Mouse (Mus musculus) kidney, postnatal 0 days (tissue): ENCODE data around the gene Chst8. TPM values are rescaled to one million over a fixed set of nuclear protein-coding genes. Genes with fewer than 3 reads are reported as not detected.

ENCODE experiments used
- ATAC-seq: fragments of 200-750 bp; cut with Nextera tagmentation; replicated peaks from 2 replicates; pipeline ENCODE4 v1.8.0; 2017; ENCODE audit warnings: low read depth, moderate number of reproducible peaks, moderate TSS enrichment, moderate library complexity; ENCODE audit not compliant: low FRiP score
- DNase-seq: peaks from one replicate; pipeline ENCODE4 v3.0.0-alpha.2; 2016; ENCODE audit warnings: low spot score
- H3K27ac ChIP-seq: fragments of 300-500 bp; sonication (generic); 2 replicates; pipeline ENCODE4 v1.5.1; 2014; ENCODE audit warnings: mild to moderate bottlenecking
- H3K27me3 ChIP-seq: fragments of 300-500 bp; sonication (generic); 2 replicates; pipeline ENCODE4 v1.6.1; 2014; ENCODE audit warnings: low read length, mixed read lengths; ENCODE audit not compliant: insufficient read depth
- H3K36me3 ChIP-seq: fragments of 300-500 bp; sonication (generic); 2 replicates; pipeline ENCODE4 v1.6.1; 2014; ENCODE audit warnings: low read length, mixed read lengths; ENCODE audit not compliant: insufficient read depth
- H3K4me1 ChIP-seq: fragments of 300-500 bp; sonication (generic); replicated peaks from 2 replicates; pipeline ENCODE4 v1.6.1; 2014; ENCODE audit warnings: antibody characterized with exemption, low read length, mixed read lengths; ENCODE audit not compliant: insufficient read depth
- H3K4me2 ChIP-seq: fragments of 300-500 bp; sonication (generic); 2 replicates; pipeline ENCODE4 v1.6.1; 2014; ENCODE audit warnings: mild to moderate bottlenecking, low read length, moderate library complexity, mixed read lengths
- H3K4me3 ChIP-seq: fragments of 300-500 bp; sonication (generic); replicated peaks from 2 replicates; pipeline ENCODE4 v1.5.1; 2014; ENCODE audit warnings: low read depth, low read length
- H3K9ac ChIP-seq: fragments of 300-500 bp; sonication (generic); 2 replicates; pipeline ENCODE4 v1.6.1; 2014; ENCODE audit warnings: low read depth, low read length
- H3K9me3 ChIP-seq: fragments of 300-500 bp; sonication (generic); replicated peaks from 2 replicates; pipeline ENCODE4 v1.6.1; 2016; ENCODE audit warnings: low read length, inconsistent platforms, mixed read lengths
- CTCF ChIP-seq: IDR thresholded peaks from 2 replicates; pipeline ENCODE4 v1.5.1; 2016; ENCODE audit warnings: antibody characterized with exemption, low read depth, mild to moderate bottlenecking, moderate library complexity
- WGBS: fragments of 180-500 bp; shearing (Covaris S2); extraction: QIAGEN DNeasy Blood & Tissue Kit; methylation state at CpG from one replicate; pipeline ENCODE4 v1.1.7; 2014; 5-methylcytosine and 5-hydroxymethylcytosine counted together
- polyA plus RNA-seq: library from polyadenylated mRNA; unstranded; fragments of >200 nt; fragmentation: Nextera tagmentation; extraction: Ambion mirVana; gene quantifications from 2 replicates; pipeline ENCODE4 v1.2.1, GENCODE M21; 2015

Gene Chst8
- polyA plus RNA-seq, 1 experiment from 2014 or later: 14.1 TPM

- Histone ChIP-seq H3K27ac (no peak overlapping the region), H3K4me1 (no peaks in the 10 kb centered on the region), H3K4me3 (no peak overlapping the region), H3K27me3 (no peaks in the 10 kb centered on the region), H3K9me3 (no peaks in the 10 kb centered on the region), H3K4me2 (no peak overlapping the region), H3K36me3 (no peaks in the 10 kb centered on the region), H3K9ac (no peak overlapping the region)
- 80% methylated on average over 5 of the region's 5 CpGs for WGBS
- no peak for TF ChIP-seq CTCF
- ATAC-seq: no peak
- DNase-seq: no peak
Measured at GRCm38 (mm10) chr7:34818660-34819059, 6.1 kb upstream of the Chst8 start.

GRCm38 (mm10) chr7:34816981-34817380 lies 4.5 kb upstream of the Chst8 start:
- DNase-seq: no peak
- Histone ChIP-seq H3K36me3 (no peaks in the 10 kb centered on the region), H3K27me3 (no peaks in the 10 kb centered on the region), H3K27ac (no peak overlapping the region), H3K4me1 (no peaks in the 10 kb centered on the region), H3K9ac (no peak overlapping the region), H3K4me3 (no peak overlapping the region), H3K9me3 (no peaks in the 10 kb centered on the region), H3K4me2 (no peak overlapping the region)
- no peak for ATAC-seq
- WGBS: 71% methylated on average over 7 of the region's 7 CpGs
- no peak for TF ChIP-seq CTCF

- H3K4me3 ChIP-seq: no peak overlapping the region
- DNase-seq (no peak), ATAC-seq (no peak)
- 72% methylated on average over 3 of the region's 3 CpGs for WGBS
- no peaks in the 10 kb centered on the region for H3K9me3 ChIP-seq
- no peak overlapping the region for H3K27ac ChIP-seq
- no peak overlapping the region for H3K9ac ChIP-seq
- no peaks in the 10 kb centered on the region for H3K36me3 ChIP-seq
- TF ChIP-seq CTCF: no peak
- no peak overlapping the region for H3K4me2 ChIP-seq
- peaks cover 12% of the 10 kb centered on the region; the same call in 1 of the 2 replicates for H3K27me3 ChIP-seq
- no peaks in the 10 kb centered on the region; the same call in 1 of the 2 replicates for H3K4me1 ChIP-seq
Measured at GRCm38 (mm10) chr7:34814801-34815200, 2.3 kb upstream of the Chst8 start.

- 1% methylated on average over 66 of the region's 66 CpGs for WGBS
- H3K27me3 ChIP-seq: peaks cover 12% of the 10 kb centered on the region; the same call in 1 of the 2 replicates
- no peaks in the 10 kb centered on the region for H3K36me3 ChIP-seq
- H3K4me1 ChIP-seq: no peaks in the 10 kb centered on the region; the same call in 1 of the 2 replicates
- peak overlapping the region; percentile 67 for H3K4me2 ChIP-seq
- peak overlapping the region; percentile 55 for H3K9ac ChIP-seq
- no peak overlapping the region for H3K27ac ChIP-seq
- peak; percentile 25 for DNase-seq
- H3K4me3 ChIP-seq: peak overlapping the region; percentile 59
- no peak for TF ChIP-seq CTCF
- no peaks in the 10 kb centered on the region for H3K9me3 ChIP-seq
- peak; percentile 31 for ATAC-seq
Measured at GRCm38 (mm10) chr7:34811531-34812526, 682 bp downstream of the Chst8 start.

GRCm38 (mm10) chr7:34811060-34811459 lies 1.5 kb downstream of the Chst8 start:
- peak overlapping the region; percentile 59 for H3K4me3 ChIP-seq
- H3K4me1 ChIP-seq: peaks cover 6% of the 10 kb centered on the region
- DNase-seq (no peak), ATAC-seq (no peak)
- WGBS: 8% methylated on average over 10 of the region's 10 CpGs
- no peak overlapping the region for H3K27ac ChIP-seq
- no peaks in the 10 kb centered on the region for H3K9me3 ChIP-seq
- no peaks in the 10 kb centered on the region for H3K36me3 ChIP-seq
- H3K4me2 ChIP-seq: peak overlapping the region; percentile 67
- peaks cover 12% of the 10 kb centered on the region; the same call in 1 of the 2 replicates for H3K27me3 ChIP-seq
- no peak for TF ChIP-seq CTCF
- H3K9ac ChIP-seq: 0 out of 2 replicates have a peak overlapping the region, but pooled peaks have one; percentile 24

GRCm38 (mm10) chr7:34806307-34806706 lies 6.2 kb downstream of the Chst8 start:
- Histone ChIP-seq H3K36me3 (no peaks in the 10 kb centered on the region), H3K4me3 (no peak overlapping the region), H3K27ac (0 out of 2 replicates have a peak overlapping the region, but pooled peaks have one; percentile 43), H3K9me3 (no peaks in the 10 kb centered on the region), H3K27me3 (peaks cover 8% of the 10 kb centered on the region; the same call in 1 of the 2 replicates), H3K4me2 (no peak overlapping the region), H3K4me1 (peaks cover 13% of the 10 kb centered on the region), H3K9ac (no peak overlapping the region)
- ATAC-seq (no peak; the same call in 1 of the 2 replicates), DNase-seq (no peak)
- WGBS: 57% methylated on average over 6 of the region's 6 CpGs
- no peak for TF ChIP-seq CTCF
